Mouse (Mus musculus) liver, embryonic 15.5 days (tissue): Measurements from ENCODE around the gene Ankrd13d. TPM values are rescaled to one million over a fixed set of nuclear protein-coding genes. Genes with fewer than 3 reads are reported as not detected.

Source experiments
- ATAC-seq: fragments of 200-750 bp; cut with Nextera tagmentation; 2 replicates; pipeline ENCODE4 v1.8.0; 2017; ENCODE audit warnings: moderate number of reproducible peaks, mild to moderate bottlenecking, moderate library complexity; ENCODE audit not compliant: insufficient read depth
- H3K27ac ChIP-seq: fragments of 300-500 bp; sonication (generic); replicated peaks from 2 replicates; pipeline ENCODE4 v1.5.1; 2015; ENCODE audit warnings: mild to moderate bottlenecking, inconsistent platforms
- H3K27me3 ChIP-seq: fragments of 300-500 bp; sonication (generic); 2 replicates; pipeline ENCODE4 v1.6.1; 2015; ENCODE audit warnings: mild to moderate bottlenecking, inconsistent platforms
- H3K36me3 ChIP-seq: fragments of 300-500 bp; sonication (generic); replicated peaks from 2 replicates; pipeline ENCODE4 v1.6.1; 2015; ENCODE audit warnings: moderate library complexity, mild to moderate bottlenecking, inconsistent platforms
- H3K4me1 ChIP-seq: fragments of 300-500 bp; sonication (generic); replicated peaks from 2 replicates; pipeline ENCODE4 v1.6.1; 2015; ENCODE audit warnings: inconsistent platforms
- H3K4me2 ChIP-seq: fragments of 300-500 bp; sonication (generic); 2 replicates; pipeline ENCODE4 v1.6.1; 2015; ENCODE audit warnings: moderate library complexity, mild to moderate bottlenecking, inconsistent platforms
- H3K4me3 ChIP-seq: fragments of 300-500 bp; sonication (generic); replicated peaks from 2 replicates; pipeline ENCODE4 v1.5.1; 2015; ENCODE audit warnings: mild to moderate bottlenecking, inconsistent platforms
- H3K9ac ChIP-seq: fragments of 300-500 bp; sonication (generic); 2 replicates; pipeline ENCODE4 v1.6.1; 2015; ENCODE audit warnings: moderate library complexity, mild to moderate bottlenecking, inconsistent platforms
- H3K9me3 ChIP-seq: fragments of 300-500 bp; sonication (generic); replicated peaks from 2 replicates; pipeline ENCODE4 v1.6.1; 2016; ENCODE audit warnings: inconsistent platforms
- WGBS: fragments of 180-500 bp; shearing (Covaris S2); methylation state at CpG from one replicate; pipeline ENCODE4 v1.1.7; 2015; ENCODE audit warnings: mixed read lengths; ENCODE audit not compliant: insufficient replicate concordance; 5-methylcytosine and 5-hydroxymethylcytosine counted together
- polyA plus RNA-seq: library from polyadenylated mRNA; unstranded; fragments of >200 nt; fragmentation: Nextera tagmentation; extraction: Ambion mirVana; gene quantifications from 2 replicates; pipeline ENCODE4 v1.2.1, GENCODE M21; 2015

The Ankrd13d gene
- 0.90 and 1.5 TPM in 2 replicates for polyA plus RNA-seq

GRCm38 (mm10) chr19:4282898-4283553, at the start of gene Ankrd13d:
Gene Ankrd13d (minus strand): TSS chr19:4283137.
- peak within 1 kb of the TSS; percentile 48 for H3K27ac ChIP-seq
- WGBS, result under 1% methylated on average over 50 of the region's 50 CpGs

GRCm38 (mm10) chr19:4332653-4333052, 49.7 kb upstream of the Ankrd13d start:
- Histone ChIP-seq H3K9ac (peak overlapping the region; percentile 53; the same call in 1 of the 2 replicates), H3K36me3 (peaks cover 45% of the 10 kb centered on the region), H3K9me3 (no peaks in the 10 kb centered on the region), H3K27me3 (no peaks in the 10 kb centered on the region), H3K4me3 (peak overlapping the region; percentile 61), H3K27ac (peak overlapping the region; percentile 82; the same call in 1 of the 2 replicates), H3K4me1 (peaks cover 44% of the 10 kb centered on the region), H3K4me2 (peak overlapping the region; percentile 81)
- ATAC-seq, result no peak
- WGBS, result 0% methylated on average over 4 of the region's 4 CpGs

More at GRCm38 (mm10) chr19:4282898-4283553, at the start of gene Ankrd13d:
- peak; percentile 82 for ATAC-seq
- Histone ChIP-seq H3K9ac (peak within 1 kb of the TSS; percentile 40; the same call in 1 of the 2 replicates), H3K36me3 (peaks cover 31% of the 10 kb centered on the region), H3K4me1 (peaks cover 26% of the 10 kb centered on the region), H3K27me3 (peaks cover 26% of the 10 kb centered on the region), H3K4me2 (peak within 1 kb of the TSS; percentile 84), H3K4me3 (peak within 1 kb of the TSS; percentile 63), H3K9me3 (no peaks in the 10 kb centered on the region)

- Histone ChIP-seq H3K9me3 (no peaks in the 10 kb centered on the region), H3K9ac (no peak overlapping the region), H3K36me3 (peaks cover 54% of the 10 kb centered on the region), H3K27me3 (no peaks in the 10 kb centered on the region), H3K4me3 (no peak overlapping the region), H3K4me1 (peaks cover 44% of the 10 kb centered on the region), H3K4me2 (no peak overlapping the region), H3K27ac (no peak overlapping the region)
- WGBS, result 57% methylated on average over 3 of the region's 3 CpGs
- no peak for ATAC-seq
These were observed 48.3 kb upstream of the Ankrd13d start for GRCm38 (mm10) chr19:4331273-4331672.

GRCm38 (mm10) chr19:4330603-4331002, 47.7 kb upstream of the Ankrd13d start:
- Histone ChIP-seq H3K27me3 (no peaks in the 10 kb centered on the region), H3K9ac (no peak overlapping the region), H3K4me2 (no peak overlapping the region), H3K36me3 (peaks cover 60% of the 10 kb centered on the region), H3K4me3 (no peak overlapping the region), H3K4me1 (peaks cover 44% of the 10 kb centered on the region), H3K27ac (no peak overlapping the region), H3K9me3 (no peaks in the 10 kb centered on the region)
- ATAC-seq, result no peak
- WGBS, result 71% methylated on average over 2 of the region's 2 CpGs

GRCm38 (mm10) chr19:4328737-4329304, 45.9 kb upstream of the Ankrd13d start:
- ATAC-seq, result no peak
- Histone ChIP-seq H3K27ac (no peak overlapping the region), H3K4me3 (no peak overlapping the region), H3K36me3 (peaks cover 78% of the 10 kb centered on the region), H3K9me3 (no peaks in the 10 kb centered on the region), H3K4me1 (peaks cover 33% of the 10 kb centered on the region), H3K9ac (no peak overlapping the region), H3K4me2 (no peak overlapping the region), H3K27me3 (no peaks in the 10 kb centered on the region)
- 87% methylated on average over 8 of the region's 8 CpGs for WGBS

- Histone ChIP-seq H3K4me1 (peaks cover 14% of the 10 kb centered on the region), H3K4me3 (no peak overlapping the region), H3K27me3 (no peaks in the 10 kb centered on the region), H3K27ac (no peak overlapping the region), H3K4me2 (no peak overlapping the region), H3K36me3 (peaks cover 93% of the 10 kb centered on the region), H3K9me3 (no peaks in the 10 kb centered on the region), H3K9ac (no peak overlapping the region)
- WGBS, result 73% methylated on average over 1 of the region's 1 CpGs
- no peak for ATAC-seq
These were observed 43.9 kb upstream of the Ankrd13d start for GRCm38 (mm10) chr19:4326881-4327280.

GRCm38 (mm10) chr19:4326106-4326505, 43.2 kb upstream of the Ankrd13d start:
- no peak overlapping the region for H3K27ac ChIP-seq
- H3K9me3 ChIP-seq, result no peaks in the 10 kb centered on the region
- H3K4me1 ChIP-seq, result peaks cover 6% of the 10 kb centered on the region
- H3K4me2 ChIP-seq, result no peak overlapping the region
- H3K27me3 ChIP-seq, result no peaks in the 10 kb centered on the region
- H3K9ac ChIP-seq, result no peak overlapping the region
- peaks cover 95% of the 10 kb centered on the region for H3K36me3 ChIP-seq
- H3K4me3 ChIP-seq, result no peak overlapping the region
- no peak for ATAC-seq
- 69% methylated on average over 3 of the region's 3 CpGs for WGBS

GRCm38 (mm10) chr19:4322134-4322533, 39.2 kb upstream of the Ankrd13d start:
- no peaks in the 10 kb centered on the region for H3K9me3 ChIP-seq
- no peak overlapping the region for H3K27ac ChIP-seq
- no peak overlapping the region for H3K4me2 ChIP-seq
- WGBS, result 78% methylated on average over 3 of the region's 3 CpGs
- ATAC-seq, result no peak
- 0 out of 2 replicates have a peak, but pooled peaks cover 3% of the 10 kb centered on the region for H3K4me1 ChIP-seq
- no peak overlapping the region for H3K9ac ChIP-seq
- peaks cover 98% of the 10 kb centered on the region for H3K36me3 ChIP-seq
- H3K4me3 ChIP-seq, result no peak overlapping the region
- no peaks in the 10 kb centered on the region for H3K27me3 ChIP-seq

- Histone ChIP-seq H3K27ac (no peak overlapping the region), H3K9ac (no peak overlapping the region), H3K9me3 (no peaks in the 10 kb centered on the region), H3K36me3 (peaks cover 98% of the 10 kb centered on the region), H3K27me3 (no peaks in the 10 kb centered on the region), H3K4me3 (no peak overlapping the region), H3K4me2 (no peak overlapping the region), H3K4me1 (0 out of 2 replicates have a peak, but pooled peaks cover 3% of the 10 kb centered on the region)
- 91% methylated on average over 1 of the region's 1 CpGs for WGBS
- no peak for ATAC-seq
These were observed 38.7 kb upstream of the Ankrd13d start for GRCm38 (mm10) chr19:4321622-4322021.

- Histone ChIP-seq H3K9ac (no peak overlapping the region), H3K4me1 (peaks cover 12% of the 10 kb centered on the region; the same call in 1 of the 2 replicates), H3K4me3 (no peak overlapping the region), H3K36me3 (peaks cover 82% of the 10 kb centered on the region), H3K9me3 (no peaks in the 10 kb centered on the region), H3K27ac (no peak overlapping the region), H3K4me2 (no peak overlapping the region), H3K27me3 (no peaks in the 10 kb centered on the region)
- no peak for ATAC-seq
- 78% methylated on average over 4 of the region's 4 CpGs for WGBS
These were observed 36.3 kb upstream of the Ankrd13d start for GRCm38 (mm10) chr19:4319272-4319671.

GRCm38 (mm10) chr19:4317181-4317580, 34.2 kb upstream of the Ankrd13d start:
- no peaks in the 10 kb centered on the region for H3K9me3 ChIP-seq
- peaks cover 63% of the 10 kb centered on the region for H3K36me3 ChIP-seq
- H3K27me3 ChIP-seq, result no peaks in the 10 kb centered on the region
- 79% methylated on average over 3 of the region's 3 CpGs for WGBS
- no peak overlapping the region for H3K4me3 ChIP-seq
- no peak overlapping the region for H3K9ac ChIP-seq
- no peak overlapping the region for H3K27ac ChIP-seq
- no peak overlapping the region for H3K4me2 ChIP-seq
- peaks cover 12% of the 10 kb centered on the region; the same call in 1 of the 2 replicates for H3K4me1 ChIP-seq
- no peak for ATAC-seq
